Mouse (Mus musculus) bone marrow, adult 2 months (tissue): ENCODE measurements around the gene Asap3. TPM values are rescaled to one million over a fixed set of nuclear protein-coding genes. Genes with fewer than 3 reads are reported as not detected.

ENCODE experiments used
- H3K27ac ChIP-seq: fragments of 200-500 bp; 2 replicates; pipeline ENCODE4 v1.5.1; 2012; ENCODE audit warnings: low read depth, mild to moderate bottlenecking, control low read depth, inconsistent platforms, low read length; ENCODE audit not compliant: control insufficient read depth, poor library complexity, insufficient read depth
- H3K4me1 ChIP-seq: fragments of 200-500 bp; 2 replicates; pipeline ENCODE4 v1.6.1; 2011; ENCODE audit warnings: low read length; ENCODE audit not compliant: control insufficient read depth, insufficient read depth
- H3K4me3 ChIP-seq: fragments of 200-500 bp; replicated peaks from 2 replicates; pipeline ENCODE3; 2011; ENCODE audit warnings: mild to moderate bottlenecking, low read depth, low read length, control low read depth; ENCODE audit not compliant: control insufficient read depth
- CTCF ChIP-seq: fragments of 200-500 bp; IDR thresholded peaks from 2 replicates; pipeline ENCODE4 v1.5.1; 2011; ENCODE audit warnings: low read length, control low read depth; ENCODE audit not compliant: control insufficient read depth, insufficient read depth
- POLR2A ChIP-seq: fragments of 200-500 bp; IDR thresholded peaks from 2 replicates; pipeline ENCODE4 v1.6.1; 2011; ENCODE audit warnings: low read depth, mild to moderate bottlenecking, control low read depth, low read length, borderline replicate concordance; ENCODE audit not compliant: control insufficient read depth
- WGBS: fragments of 180-500 bp; shearing (Covaris S2); methylation state at CpG from one replicate; pipeline ENCODE4 v1.1.7; 2018; 5-methylcytosine and 5-hydroxymethylcytosine counted together
- polyA plus RNA-seq: library from polyadenylated mRNA; stranded (reverse); fragments of >200 nt; gene quantifications from 2 replicates; pipeline ENCODE4 v1.2.4, GENCODE M21; 2011; ENCODE audit warnings: low replicate concordance; ENCODE audit not compliant: missing spikeins, insufficient read depth, insufficient read length

Asap3 gene
- polyA plus RNA-seq, 1 experiment, result 0.60 TPM

GRCm38 (mm10) chr4:136172011-136172541 lies 34.1 kb upstream of the Asap3 start, which contains the start of gene E2f2:
TSS of gene E2f2 (plus strand) at chr4:136172394.
- H3K27ac ChIP-seq, result peak within 1 kb of the TSS; percentile 97

DNA sequence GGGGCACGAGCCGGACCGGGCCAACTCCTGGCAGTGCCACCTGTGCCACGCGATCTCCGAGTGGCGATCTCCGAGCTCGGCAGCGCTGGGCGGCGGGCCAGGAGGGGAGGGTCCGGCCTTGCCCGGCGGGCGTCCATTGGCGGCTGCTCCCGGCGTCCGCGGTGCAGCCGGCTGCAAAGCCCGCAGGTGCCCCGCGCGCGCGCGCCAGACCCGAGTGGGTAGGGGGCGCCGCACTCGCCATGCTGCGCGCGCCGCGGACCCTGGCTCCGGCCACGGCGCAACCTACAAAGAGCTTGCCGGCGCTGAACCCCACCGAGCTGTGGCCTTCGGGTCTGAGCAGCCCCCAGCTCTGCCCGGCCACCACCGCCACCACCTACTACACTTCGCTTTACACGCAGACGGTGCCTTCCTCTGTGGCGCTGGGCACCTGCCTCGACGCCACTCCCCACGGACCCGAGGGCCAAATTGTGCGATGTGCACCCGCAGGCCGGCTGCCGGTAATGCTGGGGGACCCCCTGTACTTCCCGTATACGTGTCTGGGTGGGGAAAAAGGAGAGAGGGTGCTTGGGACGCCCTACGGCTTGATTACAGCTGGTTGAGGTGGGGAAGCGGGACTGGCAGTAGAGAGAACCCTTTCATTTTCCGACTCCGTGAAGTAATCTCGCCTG lies 33.5 kb upstream of the Asap3 start:
- WGBS, result under 1% methylated on average over 67 of the region's 67 CpGs
- Histone ChIP-seq H3K4me1 (peaks cover 17% of the 10 kb centered on the region), H3K4me3 (peak overlapping the region; percentile 94), H3K27ac (peak overlapping the region; percentile 97)
- TF ChIP-seq CTCF, result no peak
- peak; percentile 43; the same call in 1 of the 2 replicates for TF ChIP-seq POLR2A

More at GRCm38 (mm10) chr4:136172011-136172541, 34.1 kb upstream of the Asap3 start, which contains the start of gene E2f2:
- H3K4me3 ChIP-seq, result peak within 1 kb of the TSS; percentile 96
- under 1% methylated on average over 35 of the region's 35 CpGs for whole genome bisulfite sequencing
- no peak for TF ChIP-seq POLR2A
- TF ChIP-seq CTCF, result no peak
- H3K4me1 ChIP-seq, result peaks cover 15% of the 10 kb centered on the region

GRCm38 (mm10) chr4:136173210-136173715 lies 32.9 kb upstream of the Asap3 start:
- peak overlapping the region; percentile 94 for H3K4me3 ChIP-seq
- H3K4me1 ChIP-seq, result peaks cover 17% of the 10 kb centered on the region
- WGBS, result 3% methylated on average over 14 of the region's 14 CpGs

GRCm38 (mm10) chr4:136174216-136175193 lies 31.7 kb upstream of the Asap3 start:
- Histone ChIP-seq H3K4me3 (peak overlapping the region; percentile 94), H3K27ac (peak overlapping the region; percentile 97), H3K4me1 (peaks cover 17% of the 10 kb centered on the region)
- WGBS, result 31% methylated on average over 13 of the region's 13 CpGs
- TF ChIP-seq CTCF (peak; percentile 57), POLR2A (peak; percentile 96)

More at GRCm38 (mm10) chr4:136173210-136173715, 32.9 kb upstream of the Asap3 start:
- peak overlapping the region; percentile 97 for H3K27ac ChIP-seq
- TF ChIP-seq POLR2A (no peak; the same call in none of the 2 replicates), CTCF (no peak)

DNA sequence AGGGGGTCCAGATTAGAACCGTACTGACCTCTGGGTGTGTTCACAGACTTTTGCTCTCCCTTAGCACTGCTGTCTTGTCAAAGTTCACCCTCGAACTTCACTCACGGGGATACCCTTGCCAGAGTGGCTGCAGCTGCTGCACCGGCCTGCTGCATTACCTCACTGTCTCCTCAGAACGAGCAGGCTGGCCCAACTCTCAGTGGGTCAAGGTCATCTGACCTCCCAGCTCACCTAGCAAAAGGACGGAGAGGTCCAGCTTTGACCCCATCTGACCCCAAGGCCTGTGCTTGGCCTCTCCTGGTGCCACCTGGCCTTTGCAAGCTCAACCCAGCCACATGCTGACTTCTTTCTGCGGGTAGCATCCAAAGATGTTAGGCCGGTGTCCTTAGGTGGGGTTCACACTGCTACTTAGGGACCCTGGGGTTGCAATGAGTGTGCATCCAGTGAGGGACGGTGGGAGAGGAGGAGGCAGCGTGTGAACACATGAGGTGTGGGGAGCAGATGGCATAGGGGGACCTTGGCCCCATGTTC lies 30.1 kb upstream of the Asap3 start:
- 78% methylated on average over 10 of the region's 10 CpGs for WGBS
- H3K4me3 ChIP-seq, result peak overlapping the region; percentile 19
- peaks cover 17% of the 10 kb centered on the region for H3K4me1 ChIP-seq
- peak; percentile 52; the same call in 1 of the 2 replicates for TF ChIP-seq POLR2A
- no peak for TF ChIP-seq CTCF
- H3K27ac ChIP-seq, result peak overlapping the region; percentile 97

DNA sequence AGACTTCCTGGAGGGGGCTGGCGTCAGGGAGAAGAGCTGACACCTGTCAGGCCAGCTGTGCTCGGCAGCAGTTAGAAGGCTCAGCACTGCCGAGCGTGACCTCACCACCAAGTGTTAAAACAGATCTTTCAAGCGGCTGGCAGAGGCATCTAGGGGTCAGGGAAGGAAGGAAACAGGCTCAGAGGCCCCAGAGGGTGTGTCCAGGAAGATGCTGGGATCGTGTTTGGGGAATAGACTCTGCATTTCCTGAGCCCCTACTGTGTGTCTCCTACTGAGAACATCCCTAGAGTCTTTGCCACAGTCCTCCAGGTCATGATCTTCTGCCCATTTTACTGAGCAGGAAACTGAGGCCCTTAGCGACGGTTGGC lies 28.9 kb upstream of the Asap3 start:
- TF ChIP-seq CTCF, result no peak
- no peak for TF ChIP-seq POLR2A
- peak overlapping the region; percentile 37 for H3K4me3 ChIP-seq
- peaks cover 17% of the 10 kb centered on the region for H3K4me1 ChIP-seq
- WGBS, result 3% methylated on average over 8 of the region's 8 CpGs
- peak overlapping the region; percentile 97 for H3K27ac ChIP-seq

DNA sequence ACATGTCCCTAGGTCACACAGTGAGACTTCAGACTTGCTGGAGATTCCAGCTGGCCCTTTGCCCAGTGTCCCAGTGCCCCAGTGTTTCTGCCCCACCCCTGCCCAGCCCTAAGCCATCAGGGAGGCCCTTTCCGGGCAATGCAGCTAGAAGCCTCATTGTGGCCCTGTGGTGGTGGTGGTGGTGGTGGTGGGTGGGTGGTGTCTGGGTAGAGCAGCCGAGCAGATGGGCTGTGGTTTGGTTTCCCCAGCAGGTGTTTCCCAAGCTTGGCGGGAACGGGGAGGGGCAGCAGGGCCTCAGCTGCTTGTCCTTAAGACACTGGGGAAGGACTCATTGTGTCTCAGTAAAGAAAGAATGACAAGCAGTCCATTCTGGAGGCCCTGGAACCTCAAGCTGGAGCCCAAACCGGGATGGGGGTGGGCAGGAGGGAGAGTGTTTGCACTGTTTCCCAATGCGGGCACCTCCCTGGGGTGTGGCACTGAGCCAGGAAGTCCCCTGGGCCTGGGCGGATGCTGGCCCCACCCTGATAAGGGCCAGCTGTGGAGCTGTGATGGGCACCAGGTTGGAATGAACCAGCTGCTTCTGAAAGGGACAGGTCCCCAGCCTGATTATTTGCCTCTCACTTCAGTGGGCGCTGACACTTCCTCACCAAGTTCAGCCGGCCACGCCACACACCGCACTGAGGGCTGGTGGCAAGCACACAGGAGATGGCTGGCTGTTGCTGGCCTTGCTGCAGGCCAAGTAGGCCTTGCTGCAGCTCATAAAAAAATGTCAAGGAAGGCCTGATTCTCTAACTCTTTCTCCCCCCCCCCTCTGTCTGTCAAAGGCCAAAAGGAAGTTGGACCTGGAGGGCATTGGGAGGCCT lies 28.3 kb upstream of the Asap3 start:
- 2% methylated on average over 11 of the region's 11 CpGs for WGBS
- Histone ChIP-seq H3K27ac (peak overlapping the region; percentile 97), H3K4me1 (peaks cover 17% of the 10 kb centered on the region), H3K4me3 (peak overlapping the region; percentile 49)
- TF ChIP-seq POLR2A (peak; percentile 98), CTCF (no peak)
